Mouse (Mus musculus) neural tube, embryonic 11.5 days (tissue): ENCODE measurements around the gene Stk4. TPM values are rescaled to one million over a fixed set of nuclear protein-coding genes. Genes with fewer than 3 reads are reported as not detected.

Source experiments
- ATAC-seq: fragments of 200-750 bp; cut with Nextera tagmentation; 2 replicates; pipeline ENCODE4 v1.8.0; 2017; ENCODE audit warnings: moderate number of reproducible peaks, mild to moderate bottlenecking, moderate TSS enrichment, moderate library complexity; ENCODE audit not compliant: insufficient read depth, low FRiP score, low TSS enrichment
- DNase-seq: peaks from one replicate; pipeline ENCODE4 v3.0.0-alpha.2; 2015; ENCODE audit warnings: low spot score
- H3K27ac ChIP-seq: fragments of 300-500 bp; sonication (generic); 2 replicates; pipeline ENCODE4 v1.5.1; 2014; ENCODE audit warnings: low read depth, mild to moderate bottlenecking, low read length
- H3K27me3 ChIP-seq: fragments of 300-500 bp; sonication (generic); 2 replicates; pipeline ENCODE4 v1.6.1; 2014; ENCODE audit warnings: mild to moderate bottlenecking, low read length, mixed read lengths; ENCODE audit not compliant: control insufficient read depth, insufficient read depth
- H3K36me3 ChIP-seq: fragments of 300-500 bp; sonication (generic); 2 replicates; pipeline ENCODE4 v1.6.1; 2014; ENCODE audit warnings: mild to moderate bottlenecking, low read length, moderate library complexity, mixed read lengths; ENCODE audit not compliant: control insufficient read depth, insufficient read depth
- H3K4me1 ChIP-seq: fragments of 300-500 bp; sonication (generic); 2 replicates; pipeline ENCODE4 v1.6.1; 2014; ENCODE audit warnings: low read length, mixed read lengths; ENCODE audit not compliant: control insufficient read depth, insufficient read depth
- H3K4me2 ChIP-seq: fragments of 300-500 bp; sonication (generic); 2 replicates; pipeline ENCODE4 v1.6.1; 2014; ENCODE audit warnings: low read depth, mild to moderate bottlenecking, moderate library complexity
- H3K4me3 ChIP-seq: fragments of 300-500 bp; sonication (generic); 2 replicates; pipeline ENCODE4 v1.5.1; 2014; ENCODE audit warnings: low read depth, low read length
- H3K9ac ChIP-seq: fragments of 300-500 bp; sonication (generic); 2 replicates; pipeline ENCODE4 v1.6.1; 2014; ENCODE audit warnings: mild to moderate bottlenecking, low read length
- H3K9me3 ChIP-seq: fragments of 300-500 bp; sonication (generic); 2 replicates; pipeline ENCODE4 v1.6.1; 2016; ENCODE audit warnings: low read length; ENCODE audit not compliant: control insufficient read depth
- WGBS: fragments of 180-500 bp; shearing (Covaris S2); extraction: QIAGEN DNeasy Blood & Tissue Kit; methylation state at CpG from one replicate; pipeline ENCODE4 v1.1.7; 2014; 5-methylcytosine and 5-hydroxymethylcytosine counted together
- polyA plus RNA-seq: library from polyadenylated mRNA; unstranded; fragments of >200 nt; fragmentation: Nextera tagmentation; extraction: Ambion mirVana; gene quantifications from 2 replicates; pipeline ENCODE4 v1.2.1, GENCODE M21; 2014

Gene Stk4
- polyA plus RNA-seq, 1 experiment from 2014 or later = 34.5 TPM

DNA sequence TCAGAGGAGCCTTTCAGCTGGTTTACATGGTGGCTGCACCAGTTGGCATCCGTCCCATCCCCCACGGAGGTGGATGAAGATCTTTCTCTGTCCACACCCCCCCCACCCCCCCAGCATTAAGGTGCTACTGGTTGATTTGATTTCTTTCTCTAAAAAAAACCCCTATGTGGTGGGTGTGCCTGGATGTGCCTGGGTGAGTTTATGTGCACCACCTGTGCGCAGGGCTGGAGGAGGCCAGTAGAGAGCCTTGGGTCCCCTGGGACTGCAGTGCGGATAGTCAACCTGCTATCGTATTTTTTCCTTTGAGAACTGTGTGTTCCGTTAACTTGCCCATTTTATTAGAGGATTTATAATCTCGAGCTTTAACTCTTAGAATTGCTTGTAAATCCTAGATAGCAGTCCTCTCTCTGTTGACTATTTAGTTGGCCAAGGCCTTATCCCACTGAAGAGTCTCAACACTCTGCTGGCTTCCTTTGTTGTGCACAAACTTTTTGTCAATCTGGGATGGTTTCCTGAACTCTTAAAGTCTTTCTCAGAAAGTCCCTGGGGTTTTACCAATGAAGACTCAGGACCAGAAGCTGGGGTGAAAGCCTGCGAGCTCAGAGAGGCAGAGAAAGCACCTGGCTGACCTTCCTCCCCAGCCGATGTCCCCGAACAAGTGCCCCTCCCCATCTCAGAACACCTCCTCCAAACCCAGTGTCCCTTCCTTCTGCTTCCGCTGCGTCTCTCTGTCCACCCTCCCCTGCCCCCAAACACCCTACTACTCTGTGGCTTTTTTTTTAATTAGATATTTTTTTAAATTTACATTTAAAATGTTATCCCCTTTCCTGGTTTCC lies 58.7 kb downstream of the Stk4 start:
- Histone ChIP-seq H3K9me3 (no peaks in the 10 kb centered on the region), H3K27ac (no peak overlapping the region), H3K36me3 (no peaks in the 10 kb centered on the region), H3K4me3 (no peak overlapping the region), H3K27me3 (no peaks in the 10 kb centered on the region), H3K4me1 (no peaks in the 10 kb centered on the region), H3K4me2 (no peak overlapping the region), H3K9ac (no peak overlapping the region)
- DNase-seq = no peak
- 91% methylated on average over 12 of the region's 12 CpGs for WGBS
- no peak for ATAC-seq

DNA sequence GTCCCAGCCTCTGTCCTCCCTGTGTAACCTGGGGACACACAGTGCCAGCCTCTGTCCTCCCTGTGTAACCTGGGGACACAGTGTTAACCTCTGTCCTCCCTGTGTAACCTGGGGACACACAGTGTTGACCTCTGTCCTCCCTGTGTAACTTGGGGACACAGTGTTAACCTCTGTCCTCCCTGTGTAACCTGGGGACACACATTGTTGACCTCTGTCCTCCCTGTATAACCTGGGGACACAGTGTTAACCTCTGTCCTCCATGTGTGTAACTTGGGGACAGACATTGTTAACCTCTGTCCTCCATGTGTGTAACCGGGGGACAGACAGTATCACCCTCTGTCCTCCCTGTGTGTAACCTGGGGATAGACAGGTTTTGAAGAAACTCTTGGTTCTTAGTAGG lies 61.5 kb downstream of the Stk4 start:
- Histone ChIP-seq H3K4me1 (no peaks in the 10 kb centered on the region), H3K9me3 (no peaks in the 10 kb centered on the region), H3K9ac (no peak overlapping the region), H3K27ac (no peak overlapping the region), H3K27me3 (no peaks in the 10 kb centered on the region), H3K4me2 (no peak overlapping the region), H3K36me3 (no peaks in the 10 kb centered on the region; the same call in 1 of the 2 replicates), H3K4me3 (no peak overlapping the region)
- WGBS = 96% methylated on average over 1 of the region's 1 CpGs
- no peak for DNase-seq
- no peak for ATAC-seq

DNA sequence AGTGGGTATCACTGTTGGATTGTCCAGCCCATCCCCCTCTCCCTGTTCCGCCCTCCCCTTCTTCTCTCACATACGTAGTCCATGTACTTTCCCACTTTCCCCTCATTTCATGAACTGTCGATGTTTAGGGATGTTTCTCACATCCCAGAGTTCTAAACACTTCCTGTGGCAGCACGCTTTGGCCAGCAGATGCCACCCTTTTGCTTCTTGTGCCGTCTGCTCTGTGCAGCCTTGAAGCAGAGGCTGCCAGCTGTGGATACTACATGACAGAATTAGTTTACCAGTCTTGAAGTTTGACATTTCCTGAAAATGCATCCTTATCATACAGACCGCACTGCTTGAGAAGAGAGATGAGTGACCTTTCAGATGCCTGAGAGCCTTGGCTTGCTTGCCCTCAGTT lies 64.4 kb downstream of the Stk4 start:
- Histone ChIP-seq H3K36me3 (no peaks in the 10 kb centered on the region; the same call in 1 of the 2 replicates), H3K4me1 (no peaks in the 10 kb centered on the region), H3K9ac (no peak overlapping the region), H3K4me3 (no peak overlapping the region), H3K27ac (no peak overlapping the region), H3K27me3 (no peaks in the 10 kb centered on the region), H3K9me3 (no peaks in the 10 kb centered on the region), H3K4me2 (no peak overlapping the region)
- DNase-seq (no peak), ATAC-seq (no peak)
- 82% methylated on average over 6 of the region's 6 CpGs for WGBS

DNA sequence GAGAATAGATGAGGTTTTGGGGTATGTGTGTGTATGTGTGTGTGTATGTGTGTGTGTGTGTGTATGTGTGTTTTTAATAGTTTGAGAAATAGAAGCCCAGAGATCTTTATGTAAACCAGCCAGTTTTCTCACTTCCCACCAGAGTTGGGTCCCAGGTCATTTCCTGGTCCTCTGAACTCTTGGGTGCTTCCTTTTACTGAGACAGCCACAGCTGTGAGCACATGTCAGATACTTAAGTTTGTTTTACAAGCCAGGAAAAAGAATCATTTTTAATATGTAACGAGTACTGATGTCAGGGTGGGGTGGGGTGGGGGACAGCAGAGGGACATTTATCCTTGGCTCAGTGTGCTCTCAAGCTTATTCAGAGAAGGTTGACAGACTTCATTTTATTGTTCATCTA lies 65.2 kb downstream of the Stk4 start:
- 86% methylated on average over 1 of the region's 1 CpGs for WGBS
- H3K4me1 ChIP-seq = no peaks in the 10 kb centered on the region
- DNase-seq (no peak), ATAC-seq (no peak)
- no peak overlapping the region for H3K4me3 ChIP-seq
- H3K4me2 ChIP-seq = no peak overlapping the region
- H3K9ac ChIP-seq = no peak overlapping the region
- H3K27ac ChIP-seq = no peak overlapping the region
- no peaks in the 10 kb centered on the region for H3K27me3 ChIP-seq
- H3K9me3 ChIP-seq = no peaks in the 10 kb centered on the region
- H3K36me3 ChIP-seq = no peaks in the 10 kb centered on the region; the same call in 1 of the 2 replicates

DNA sequence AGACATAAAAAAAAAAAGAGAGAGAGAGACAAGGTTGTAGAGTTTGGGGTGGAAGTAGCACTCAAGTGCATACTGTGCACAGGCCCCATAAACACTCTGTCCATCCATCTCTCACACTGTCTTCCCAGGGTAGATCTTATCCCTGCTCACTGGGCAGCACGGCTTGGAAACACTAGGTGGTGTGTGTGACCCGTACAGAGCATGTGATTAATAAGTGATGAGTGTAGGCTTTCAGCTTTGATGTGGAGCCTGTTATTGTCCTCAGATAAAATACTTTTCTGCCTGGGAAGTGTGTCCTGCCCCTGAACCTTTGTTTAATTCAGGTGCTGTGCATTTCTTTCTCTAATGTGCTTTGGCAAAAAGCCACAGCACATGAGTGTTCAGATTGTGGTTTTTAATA lies 66.3 kb downstream of the Stk4 start:
- Histone ChIP-seq H3K27ac (no peak overlapping the region), H3K27me3 (no peaks in the 10 kb centered on the region), H3K9me3 (no peaks in the 10 kb centered on the region), H3K4me1 (no peaks in the 10 kb centered on the region), H3K4me3 (no peak overlapping the region), H3K4me2 (no peak overlapping the region), H3K36me3 (no peaks in the 10 kb centered on the region; the same call in 1 of the 2 replicates), H3K9ac (no peak overlapping the region)
- WGBS = 46% methylated on average over 2 of the region's 2 CpGs
- DNase-seq = no peak
- ATAC-seq = no peak

DNA sequence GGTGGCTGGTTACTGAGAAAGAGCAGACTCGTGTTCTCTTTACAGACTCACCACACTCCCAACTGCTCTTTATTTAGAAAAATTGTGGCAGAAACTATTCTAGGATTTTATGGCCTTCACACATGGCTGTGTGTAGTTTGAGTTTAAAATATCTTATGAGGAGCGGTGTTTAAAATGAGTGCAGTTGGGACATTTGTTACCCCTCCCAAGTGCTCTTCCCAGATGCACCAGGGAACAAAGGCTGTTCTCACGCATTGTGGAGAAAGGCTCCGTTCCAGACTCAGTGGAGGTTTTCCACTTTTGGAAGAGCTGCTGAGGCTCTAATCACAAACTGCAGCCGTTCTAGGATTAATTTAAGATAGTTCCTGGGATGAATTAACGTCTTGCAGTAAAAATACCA lies 67.6 kb downstream of the Stk4 start:
- DNase-seq = no peak

DNA sequence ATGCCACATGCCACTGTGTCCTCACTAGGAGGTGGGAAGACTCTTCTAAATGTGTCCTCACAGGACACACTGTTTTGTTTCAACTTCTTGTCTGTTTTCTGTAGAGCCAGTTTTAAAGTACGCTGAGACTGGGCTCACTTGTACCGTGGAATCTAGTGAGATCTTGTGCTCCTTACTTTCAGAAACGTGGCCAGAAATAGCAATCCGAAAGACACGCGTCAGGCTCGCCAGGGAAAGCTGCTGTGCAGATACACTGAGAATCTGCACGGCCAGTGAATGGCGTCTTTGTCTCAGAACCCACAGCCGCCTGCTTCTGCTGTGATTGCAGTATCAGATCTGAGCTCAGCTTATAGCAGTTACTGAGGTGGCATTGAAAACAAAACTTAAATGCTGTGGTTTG lies 71.9 kb downstream of the Stk4 start:
- no peak for DNase-seq

More for the DNA sequence above, 67.6 kb downstream of the Stk4 start:
- no peak for ATAC-seq
- Histone ChIP-seq H3K4me3 (no peak overlapping the region), H3K27me3 (no peaks in the 10 kb centered on the region), H3K4me2 (no peak overlapping the region), H3K4me1 (no peaks in the 10 kb centered on the region), H3K27ac (no peak overlapping the region), H3K9me3 (no peaks in the 10 kb centered on the region), H3K9ac (no peak overlapping the region), H3K36me3 (no peaks in the 10 kb centered on the region; the same call in 1 of the 2 replicates)
- WGBS = 68% methylated on average over 6 of the region's 6 CpGs

DNA sequence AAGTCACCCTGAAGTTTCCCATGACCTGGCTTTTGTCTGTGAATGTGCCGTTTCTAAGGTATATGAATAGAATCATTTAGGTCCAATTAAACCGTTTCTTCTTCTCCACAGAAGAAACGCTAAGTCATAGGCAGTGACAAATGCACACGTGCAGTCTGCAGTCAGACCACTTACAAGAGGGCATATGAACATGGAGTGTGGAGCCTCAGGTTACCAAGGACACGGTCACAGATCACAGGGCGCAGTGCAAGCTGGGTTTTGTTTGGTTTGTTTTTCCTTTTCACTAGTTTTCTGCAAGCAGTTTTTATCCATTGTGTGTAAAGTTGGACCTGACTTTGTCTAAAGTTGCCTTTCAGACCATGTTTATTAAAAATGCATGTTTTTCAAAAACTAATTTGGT lies 73.9 kb downstream of the Stk4 start:
- 71% methylated on average over 6 of the region's 6 CpGs for WGBS
- Histone ChIP-seq H3K36me3 (no peaks in the 10 kb centered on the region), H3K9ac (no peak overlapping the region), H3K27ac (no peak overlapping the region), H3K4me2 (no peak overlapping the region), H3K4me1 (no peaks in the 10 kb centered on the region; the same call in 1 of the 2 replicates), H3K9me3 (no peaks in the 10 kb centered on the region), H3K4me3 (no peak overlapping the region), H3K27me3 (no peaks in the 10 kb centered on the region)
- ATAC-seq = no peak
- DNase-seq = no peak

More for the DNA sequence above, 71.9 kb downstream of the Stk4 start:
- H3K4me3 ChIP-seq = no peak overlapping the region
- H3K9me3 ChIP-seq = no peaks in the 10 kb centered on the region
- no peaks in the 10 kb centered on the region; the same call in 1 of the 2 replicates for H3K4me1 ChIP-seq
- no peaks in the 10 kb centered on the region for H3K36me3 ChIP-seq
- no peak for ATAC-seq
- no peak overlapping the region for H3K4me2 ChIP-seq
- WGBS = 76% methylated on average over 10 of the region's 10 CpGs
- no peak overlapping the region for H3K27ac ChIP-seq
- no peak overlapping the region for H3K9ac ChIP-seq
- no peaks in the 10 kb centered on the region for H3K27me3 ChIP-seq

DNA sequence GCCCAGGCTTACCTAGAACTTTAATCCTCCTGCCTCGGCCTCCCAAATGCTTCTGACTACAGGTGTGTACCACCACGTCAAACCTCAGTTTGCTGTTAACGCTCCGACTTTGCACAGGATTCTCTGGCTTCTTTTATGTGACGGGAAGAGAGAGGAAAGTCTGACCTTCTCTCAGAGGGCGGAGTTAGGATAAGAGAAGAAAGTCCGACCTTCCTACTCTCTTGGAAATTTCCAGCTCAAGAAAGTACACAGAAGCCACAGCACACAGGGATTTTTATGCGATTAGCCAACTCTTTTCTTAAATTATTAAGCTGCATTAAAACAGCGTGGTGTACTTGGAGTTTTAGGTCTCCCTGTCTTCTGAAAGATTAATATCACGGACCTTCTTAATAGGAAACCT lies 74.4 kb downstream of the Stk4 start:
- DNase-seq (no peak), ATAC-seq (no peak)
- Histone ChIP-seq H3K9ac (no peak overlapping the region), H3K27ac (no peak overlapping the region), H3K9me3 (no peaks in the 10 kb centered on the region), H3K36me3 (no peaks in the 10 kb centered on the region), H3K4me2 (no peak overlapping the region), H3K27me3 (no peaks in the 10 kb centered on the region), H3K4me1 (no peaks in the 10 kb centered on the region; the same call in 1 of the 2 replicates), H3K4me3 (no peak overlapping the region)
- WGBS = 88% methylated on average over 10 of the region's 10 CpGs
